Mouse (Mus musculus): ENCODE measurements at regions not wholly inside any gene's neighbourhood (a gene's known extent, or its start where the extent isn't known, plus 50 kb on each side); places are given as distances from the start of the nearest gene placed in this dataset.
"Not testable (repeated sequence)": the region's sequence is repeated elsewhere in the genome, so short reads cannot be mapped to it uniquely, and the experiment has no call there.

DNA sequence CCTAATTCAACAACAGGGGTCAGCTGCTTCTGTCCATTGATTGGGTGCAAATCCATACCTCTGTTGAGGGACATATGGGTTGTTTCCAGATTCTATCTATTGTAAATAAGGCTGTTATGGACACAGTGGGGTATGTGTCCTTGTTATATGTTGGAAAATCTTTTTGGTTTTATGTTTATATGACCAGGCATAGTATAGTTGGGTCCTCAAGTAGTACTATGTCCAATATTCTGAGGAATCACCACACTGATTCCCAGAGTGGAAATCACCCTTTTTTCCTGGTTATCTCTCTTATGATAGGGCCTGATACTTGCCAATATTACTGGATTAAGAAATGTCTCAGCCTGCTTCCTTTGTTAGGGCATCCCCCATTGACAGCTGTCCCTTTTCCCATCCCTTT lies 1471.0 kb downstream of the Kcnt2 start:
- DNase-seq (ENCODE audit: low spot score), result no peak

GRCm38 (mm10) chr1:141717510-141717909 lies 1471.6 kb downstream of the Kcnt2 start:
- no peak for DNase-seq (ENCODE audit: low spot score)

- DNase-seq (ENCODE audit: low spot score), result no peak
Observed at GRCm38 (mm10) chr1:141741299-141741698, 1495.3 kb downstream of the Kcnt2 start.

- no peak for DNase-seq (ENCODE audit: low spot score)
Observed at GRCm38 (mm10) chr1:141776059-141776458, 1530.1 kb downstream of the Kcnt2 start.

DNA sequence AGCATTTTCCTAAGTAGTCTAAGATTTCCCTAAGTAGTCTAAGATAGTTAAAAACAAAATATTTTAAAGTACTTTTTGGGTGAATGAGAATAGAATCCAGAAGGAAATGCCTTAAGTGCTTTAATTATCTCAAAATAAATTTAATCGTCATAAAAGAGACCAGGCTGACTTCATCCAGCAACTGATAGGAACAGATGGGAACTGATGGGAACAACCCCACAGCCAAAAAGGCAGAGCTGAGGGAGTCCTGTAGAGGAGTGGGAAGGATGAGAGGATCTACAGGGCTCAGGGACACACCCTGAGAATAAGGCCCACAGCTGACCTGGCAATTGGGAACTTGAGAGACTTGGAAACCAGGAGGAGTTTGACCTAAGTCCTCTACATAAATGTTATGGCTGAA lies 1537.4 kb downstream of the Kcnt2 start:
- DNase-seq (ENCODE audit: low spot score), result no peak

- no peak for DNase-seq (ENCODE audit: low spot score)
Observed at GRCm38 (mm10) chr1:141813315-141814158, 1567.6 kb downstream of the Kcnt2 start.

DNA sequence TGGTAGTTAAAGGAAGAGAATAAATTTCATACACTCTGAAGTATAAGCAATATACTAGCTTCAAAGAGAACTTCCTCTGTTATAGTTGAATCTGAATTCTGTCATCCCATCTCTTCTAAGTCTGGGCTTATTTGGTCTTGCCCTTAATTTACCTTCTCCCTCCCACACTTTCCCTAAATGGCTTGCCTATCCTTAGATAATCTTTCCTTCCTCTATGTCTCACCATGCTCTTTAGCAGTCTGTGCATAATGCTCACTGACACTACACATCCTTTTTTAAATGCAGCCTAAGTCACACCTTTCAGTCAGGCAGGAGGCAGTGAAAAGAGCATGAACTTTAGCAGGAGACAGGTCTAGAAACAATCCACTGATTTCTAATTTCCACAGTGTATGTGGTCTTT lies 1585.5 kb downstream of the Kcnt2 start:
- DNase-seq (ENCODE audit: low spot score), result no peak

GRCm38 (mm10) chr1:141842547-141842946 lies 1596.6 kb downstream of the Kcnt2 start:
- no peak for DNase-seq (ENCODE audit: low spot score)

DNA sequence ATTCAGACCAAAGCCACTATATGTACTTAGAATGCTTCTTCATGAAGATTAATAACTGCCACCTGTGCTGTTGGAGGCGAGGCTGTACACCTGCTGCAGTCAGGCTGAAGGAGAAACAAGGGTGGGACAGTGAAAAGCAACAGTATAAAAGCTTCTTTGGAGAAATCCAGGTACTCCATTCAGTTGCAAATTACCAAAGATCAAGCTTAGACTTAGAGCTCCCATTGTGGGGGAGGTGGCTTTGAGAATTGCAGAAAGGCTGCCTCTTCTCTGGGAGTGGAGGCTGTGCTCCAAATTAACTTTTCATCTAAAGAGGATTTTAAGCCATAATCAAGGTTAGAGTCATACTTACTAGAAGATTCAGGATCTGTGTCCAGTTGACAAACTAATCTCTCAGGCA lies 1607.9 kb downstream of the Kcnt2 start:
- not testable (repeated sequence) for DNase-seq (ENCODE audit: low spot score)

- DNase-seq (ENCODE audit: low spot score), result no peak
Observed at GRCm38 (mm10) chr1:141884356-141884755, 1638.4 kb downstream of the Kcnt2 start.

DNA sequence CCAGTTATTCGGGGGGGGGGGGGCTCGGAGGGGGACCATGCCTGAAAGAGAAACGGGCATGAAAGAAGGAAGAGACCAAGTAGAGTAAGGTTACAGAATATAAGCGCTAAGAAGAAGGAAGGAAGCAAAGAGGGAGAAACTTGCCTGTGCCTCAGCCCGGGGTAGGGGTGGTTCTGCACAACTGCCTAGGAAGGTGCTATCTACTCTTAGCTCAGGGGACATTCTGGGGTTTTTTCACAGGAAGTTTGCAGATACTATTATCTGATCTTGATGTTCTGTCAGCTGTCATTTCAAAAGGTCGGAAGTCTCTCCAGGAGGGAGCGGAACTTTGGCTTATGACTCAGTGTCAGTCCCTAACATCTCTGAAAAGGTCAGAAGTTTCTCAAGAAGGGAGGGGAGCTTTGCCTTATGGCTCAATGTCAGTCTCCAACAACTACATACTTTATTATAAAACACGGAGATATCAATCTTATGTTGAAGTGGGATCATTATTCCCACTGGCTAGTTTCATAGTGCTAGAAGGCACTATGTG lies 1652.0 kb downstream of the Kcnt2 start:
- no peak for DNase-seq (ENCODE audit: low spot score)

DNA sequence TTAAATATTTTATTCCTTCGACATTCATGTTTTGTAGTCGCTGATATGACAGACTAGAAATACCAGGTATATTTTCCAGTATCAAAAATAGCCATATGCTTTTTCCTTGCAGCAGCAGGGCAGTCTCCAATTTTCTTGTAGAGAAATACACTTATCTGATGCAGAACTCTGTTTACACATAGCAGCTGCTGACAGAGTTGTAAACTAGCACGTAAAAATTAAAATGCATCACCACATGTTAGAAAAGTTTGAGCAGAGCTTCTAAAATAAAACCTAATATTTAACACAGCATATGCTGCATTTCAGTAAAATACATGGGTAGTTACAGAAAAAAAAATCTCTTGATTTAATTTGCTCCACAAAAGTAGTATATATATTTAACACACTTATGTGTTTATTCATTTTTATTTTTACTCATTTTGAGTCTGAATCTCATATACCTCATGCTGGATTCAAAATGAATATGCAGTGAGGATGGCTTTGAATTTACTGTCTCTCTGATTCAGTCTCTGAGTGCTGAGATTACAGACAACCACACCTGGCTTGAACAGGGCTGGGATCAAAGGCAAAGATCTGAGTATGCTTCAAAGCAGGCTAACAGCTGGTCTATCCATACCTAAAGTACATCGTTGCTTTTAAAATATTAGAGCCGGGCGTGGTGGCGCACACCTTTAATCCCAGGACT lies 1665.9 kb downstream of the Kcnt2 start:
- no peak for DNase-seq (ENCODE audit: low spot score)

- DNase-seq (ENCODE audit: low spot score), result no peak
Observed at GRCm38 (mm10) chr1:141926194-141926593, 1680.2 kb downstream of the Kcnt2 start.

DNA sequence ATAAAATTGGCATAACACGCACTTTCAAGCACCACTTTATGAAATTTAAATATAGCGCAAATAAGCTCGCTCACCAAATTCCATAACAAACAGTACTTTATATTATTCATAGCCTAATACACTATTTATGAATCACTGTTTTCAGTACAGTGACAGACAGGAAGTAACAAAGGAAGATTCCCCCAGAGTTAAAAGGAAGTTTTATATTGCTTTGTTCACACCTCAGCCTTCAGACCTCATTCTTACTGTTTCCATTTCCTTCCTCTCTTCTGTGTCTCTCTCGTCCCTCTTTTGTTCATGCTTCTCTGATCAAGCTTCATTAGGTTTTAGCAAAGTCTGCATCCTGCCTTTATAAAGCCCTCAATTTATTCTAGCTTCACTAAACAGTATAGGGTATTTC lies 1680.8 kb downstream of the Kcnt2 start:
- DNase-seq (ENCODE audit: low spot score), result no peak

DNA sequence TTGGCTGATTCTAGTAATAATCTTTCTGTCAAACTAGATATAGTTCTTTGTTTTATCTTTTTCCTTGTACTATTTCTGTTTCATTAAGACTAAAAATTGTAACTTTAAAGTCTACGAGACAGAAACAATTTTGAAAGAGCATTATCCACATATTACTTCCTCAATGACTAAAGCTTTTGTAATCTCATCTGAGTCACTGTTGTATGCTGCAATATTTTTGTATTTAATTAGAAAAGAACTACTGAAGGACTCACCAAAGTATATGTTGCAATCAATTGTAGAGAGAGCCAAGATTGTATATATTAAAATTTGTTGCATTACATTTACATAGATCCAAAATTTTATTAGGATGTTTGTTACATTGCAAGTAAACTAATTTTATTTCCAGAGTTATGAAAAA lies 1692.4 kb upstream of the B3galt2 start:
- DNase-seq (ENCODE audit: low spot score), result no peak

DNA sequence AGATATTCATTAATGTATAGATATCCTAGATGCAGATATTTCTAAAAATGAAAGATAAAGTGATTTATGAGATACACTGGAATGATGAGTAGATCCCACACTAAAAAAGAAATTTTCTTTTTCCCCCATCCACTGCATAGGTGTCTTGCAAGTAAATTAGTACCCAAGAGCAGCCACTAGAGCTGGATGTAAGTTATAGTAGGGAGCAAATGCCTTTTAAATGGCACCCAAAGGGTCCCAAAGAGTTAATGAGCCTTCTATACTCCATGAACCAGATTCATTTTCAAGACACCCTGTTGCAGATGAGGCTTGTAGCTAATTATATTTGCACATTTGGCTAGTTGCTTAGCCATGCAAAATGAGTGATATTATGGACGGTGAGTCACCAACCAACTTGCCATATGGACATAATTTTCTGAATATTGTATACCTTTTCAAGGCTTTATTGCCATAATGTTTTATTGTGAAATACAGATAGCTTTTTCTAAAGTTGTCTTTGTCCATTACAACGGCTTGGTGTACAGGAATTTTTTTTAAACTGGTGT lies 1686.1 kb upstream of the B3galt2 start:
- DNase-seq (ENCODE audit: low spot score), result no peak

- DNase-seq (ENCODE audit: low spot score), result peak; percentile 29
Observed at GRCm38 (mm10) chr1:141961743-141962142, 1678.7 kb upstream of the B3galt2 start.

GRCm38 (mm10) chr1:141968133-141968532 lies 1672.3 kb upstream of the B3galt2 start:
- DNase-seq (ENCODE audit: low spot score), result no peak

GRCm38 (mm10) chr1:141974329-141974728 lies 1666.1 kb upstream of the B3galt2 start:
- DNase-seq (ENCODE audit: low spot score), result no peak

GRCm38 (mm10) chr1:141999769-142000168 lies 1640.7 kb upstream of the B3galt2 start:
- no peak for DNase-seq (ENCODE audit: low spot score)

- no peak for DNase-seq (ENCODE audit: low spot score)
Observed at GRCm38 (mm10) chr1:142000335-142000734, 1640.1 kb upstream of the B3galt2 start.

DNA sequence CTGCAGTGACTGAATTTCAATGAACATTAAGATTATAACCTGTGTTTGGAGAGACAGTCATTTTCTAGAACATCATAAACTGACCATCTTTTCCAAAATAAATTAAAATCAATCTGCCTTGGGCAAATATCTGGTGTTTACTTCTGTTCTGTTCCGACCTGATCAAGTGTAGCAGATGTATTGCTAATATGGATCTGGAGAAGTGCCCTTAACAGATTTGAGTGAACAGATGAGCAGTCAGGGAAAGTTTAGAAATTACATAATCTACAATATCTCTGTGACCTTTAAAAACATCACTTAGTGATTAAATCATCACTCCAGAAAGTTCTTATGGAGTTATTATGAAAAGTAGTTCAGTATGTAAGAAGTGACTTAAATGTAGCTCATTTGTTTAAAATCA lies 1634.1 kb upstream of the B3galt2 start:
- DNase-seq (ENCODE audit: low spot score), result no peak

DNA sequence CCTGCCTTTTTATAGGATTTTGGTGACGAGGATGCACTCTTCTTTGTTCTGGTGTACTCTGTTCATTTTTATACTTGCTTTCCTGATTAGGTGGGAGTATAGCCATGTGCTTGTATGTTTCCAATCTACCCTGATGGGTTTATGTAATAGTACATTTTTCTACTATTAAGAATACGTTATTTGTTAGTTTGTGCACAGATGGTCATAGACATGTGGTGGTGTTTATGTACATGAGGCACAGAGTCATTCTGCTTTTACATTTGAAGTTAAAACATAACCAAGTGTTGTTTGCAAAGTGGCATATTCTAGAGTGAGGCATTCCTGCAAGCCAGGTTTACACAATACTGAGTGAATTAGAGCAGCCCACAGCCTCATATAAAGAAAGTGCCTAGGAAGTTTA lies 1597.7 kb upstream of the B3galt2 start:
- DNase-seq (ENCODE audit: low spot score), result no peak
